Mouse (Mus musculus) ES-Bruce4 (cell line): ENCODE measurements around the gene Zmym3.

ENCODE experiments used
- CTCF ChIP-seq: IDR thresholded peaks from one replicate; pipeline ENCODE4 v1.8.1; 2011; ENCODE audit warnings: low read depth, low read length
- EP300 ChIP-seq: IDR thresholded peaks from 2 replicates; pipeline ENCODE4 v1.6.1; 2011; ENCODE audit warnings: low read depth, low read length; ENCODE audit not compliant: insufficient read depth

DNA sequence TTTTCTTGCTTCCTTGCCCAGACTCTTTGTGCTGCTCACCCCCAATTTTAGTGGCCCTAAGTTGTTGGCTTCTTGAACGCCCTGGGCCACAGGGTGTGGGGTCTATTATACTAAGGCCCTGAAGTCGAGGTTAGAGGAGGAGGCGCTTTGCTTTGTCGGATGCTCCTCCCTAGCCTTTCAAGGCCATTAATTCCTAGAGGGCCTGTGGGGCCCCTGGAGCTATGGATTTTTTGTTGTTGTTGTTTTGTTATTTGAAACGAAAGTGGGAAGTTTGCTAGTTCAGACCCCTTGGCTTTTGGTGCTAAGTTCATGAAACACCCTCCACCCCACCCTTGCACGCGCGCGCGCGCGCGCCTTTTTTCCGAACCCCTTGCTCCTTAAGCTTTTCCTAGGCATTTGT is 9.3 kb upstream of the Zmym3 start:
- TF ChIP-seq CTCF, result no peak
- no peak for TF ChIP-seq EP300
